Mouse (Mus musculus): ENCODE results near the gene Nrn1l.

Nrn1l gene

DNA sequence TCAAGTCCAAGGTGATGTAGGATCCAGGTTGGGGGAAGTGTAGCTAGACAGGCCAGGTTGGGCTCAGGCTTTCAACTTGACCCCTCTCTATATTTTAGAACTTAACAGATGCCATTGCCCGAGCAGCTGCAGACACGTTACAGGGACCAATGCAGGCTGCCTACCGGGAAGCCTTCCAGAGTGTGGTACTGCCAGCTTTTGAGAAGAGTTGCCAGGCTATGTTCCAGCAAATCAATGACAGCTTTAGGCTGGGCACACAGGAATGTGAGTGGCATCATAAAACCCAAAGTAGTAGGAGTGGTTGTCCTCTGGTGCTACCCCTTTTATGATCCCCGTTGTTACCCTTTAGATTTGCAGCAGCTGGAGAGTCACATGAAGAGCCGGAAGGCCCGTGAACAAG lies 2.5 kb upstream of the Nrn1l start:
- no peak for DNase-seq (ENCODE audit: low spot score in 2 of 2)

DNA sequence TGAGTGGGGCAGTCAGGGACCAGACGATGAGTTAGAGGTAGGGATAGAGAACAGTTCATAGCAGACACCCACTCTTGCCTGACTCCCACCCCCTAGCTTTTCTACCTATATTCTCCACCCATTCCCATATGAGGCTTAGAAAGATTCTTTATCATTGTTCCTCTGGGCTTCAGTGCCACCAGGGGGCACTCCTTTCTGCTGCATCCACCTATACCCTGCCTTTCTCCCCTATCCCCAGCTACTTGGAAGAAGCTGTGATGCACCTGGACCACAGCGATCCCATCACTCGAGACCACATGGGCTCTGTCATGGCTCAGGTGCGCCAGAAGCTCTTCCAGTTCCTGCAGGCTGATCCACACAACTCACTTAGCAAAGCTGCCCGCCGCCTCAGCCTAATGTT lies 935 bp upstream of the Nrn1l start:
- DNase-seq (ENCODE audit: low spot score in 2 of 2): no peak

DNA sequence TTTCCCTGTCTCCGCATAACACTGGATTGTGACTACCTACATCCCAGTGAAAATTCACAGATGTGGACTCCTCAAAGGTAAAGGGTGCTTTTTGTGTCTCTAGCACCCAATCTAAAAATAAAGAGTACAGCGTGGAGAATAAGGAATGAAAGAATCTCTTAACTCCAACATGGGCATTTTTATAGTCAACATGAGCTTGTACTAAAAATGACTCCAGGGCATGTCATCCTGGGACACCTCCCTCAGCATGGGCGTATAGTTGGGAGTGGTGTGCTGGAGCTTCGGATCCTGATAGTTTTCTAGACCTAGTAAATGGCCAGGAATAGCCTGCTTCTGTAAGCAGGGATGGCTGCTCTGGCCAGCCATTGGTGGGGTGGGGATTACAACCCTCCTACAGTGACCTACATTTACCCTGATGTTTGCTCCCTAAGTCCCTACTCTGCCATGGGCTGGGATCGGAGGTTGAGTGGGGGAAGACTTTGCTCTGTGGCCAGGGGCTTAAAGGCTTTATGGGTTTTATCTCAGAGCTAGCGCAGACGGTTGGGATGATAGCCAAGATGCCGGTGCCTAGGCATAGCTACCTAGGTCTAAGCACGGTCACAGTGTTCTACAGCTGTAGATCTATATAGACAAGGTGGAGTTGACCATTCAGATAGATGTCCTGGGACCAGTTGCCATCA lies 4.6 kb downstream of the Nrn1l start:
- no peak for DNase-seq (ENCODE audit: low spot score in 2 of 2)

DNA sequence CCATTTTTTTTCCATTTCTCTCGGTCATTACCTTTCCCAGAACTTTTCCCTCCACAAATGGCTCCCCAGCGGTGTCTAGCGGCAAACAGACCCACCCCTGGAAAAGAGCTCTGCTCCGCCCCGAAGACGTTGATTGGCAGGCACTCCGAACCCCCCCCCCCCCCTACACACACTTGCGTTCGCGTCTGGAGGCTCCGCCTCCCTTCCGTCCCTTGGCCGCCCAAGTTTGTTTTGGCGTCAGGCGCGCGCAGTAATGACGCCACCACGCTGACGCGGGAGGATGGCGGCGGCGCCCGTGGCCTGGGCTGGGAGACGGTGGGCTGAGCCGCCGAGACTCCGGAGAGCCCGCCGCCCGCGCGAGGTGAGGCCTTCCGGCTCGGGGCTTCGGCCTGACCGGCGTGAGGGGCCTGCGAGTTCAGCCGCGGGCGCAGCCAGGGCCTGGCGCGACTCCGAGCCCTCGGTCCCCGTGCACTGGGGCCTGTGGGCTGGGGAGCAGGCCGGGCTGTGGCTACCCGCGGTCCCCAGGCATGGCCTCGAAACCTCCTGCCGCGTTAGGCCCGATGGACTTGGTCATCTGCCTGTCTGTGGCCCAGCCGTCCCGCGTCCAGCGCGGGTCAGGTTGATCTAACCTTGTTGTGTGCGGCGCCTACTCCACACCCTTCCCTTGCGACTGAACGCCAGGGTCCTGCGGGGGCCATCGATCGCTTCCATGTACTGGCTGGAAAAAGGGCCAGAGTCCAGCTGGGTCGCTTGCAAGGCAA lies 7.0 kb downstream of the Nrn1l start, which contains the start of gene Pskh1:
Gene Pskh1 (plus strand): TSS at position 262 of the 761 bp plus-strand sequence.
- DNase-seq (ENCODE audit: low spot score in 2 of 2): peak; percentile 89 to 95

DNA sequence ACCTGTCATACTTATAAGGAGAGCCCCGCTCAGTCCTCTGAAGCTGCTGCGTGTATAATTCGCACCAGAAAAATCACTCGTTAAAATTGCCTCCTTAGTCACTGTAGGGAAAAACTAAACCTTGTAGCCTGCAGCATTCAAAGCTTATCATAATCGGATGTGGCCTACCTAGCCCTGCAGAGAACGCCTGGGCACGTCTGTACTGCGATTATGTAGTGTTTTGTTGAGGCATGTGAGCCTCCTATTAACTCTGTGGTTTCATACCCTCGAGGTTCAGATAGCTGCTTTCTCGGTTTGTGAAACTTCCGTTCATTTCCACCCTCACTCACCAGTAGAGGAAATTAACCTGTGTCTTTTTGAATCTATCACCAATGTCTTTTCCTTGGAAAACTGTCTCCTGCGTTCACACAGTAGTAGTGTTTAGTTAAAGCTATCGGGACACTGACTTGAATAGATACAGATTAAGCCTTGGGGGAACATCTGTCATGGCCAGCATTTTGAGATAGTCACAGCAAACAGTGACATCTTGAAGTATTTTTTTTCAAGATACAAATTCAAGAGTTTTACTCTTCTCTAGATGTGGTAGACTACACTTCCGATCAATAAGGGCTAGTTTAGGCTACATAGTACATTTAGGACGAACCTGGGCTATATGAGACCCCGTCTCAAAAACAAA lies 7.7 kb downstream of the Nrn1l start:
- DNase-seq (ENCODE audit: low spot score in 2 of 2): no peak

DNA sequence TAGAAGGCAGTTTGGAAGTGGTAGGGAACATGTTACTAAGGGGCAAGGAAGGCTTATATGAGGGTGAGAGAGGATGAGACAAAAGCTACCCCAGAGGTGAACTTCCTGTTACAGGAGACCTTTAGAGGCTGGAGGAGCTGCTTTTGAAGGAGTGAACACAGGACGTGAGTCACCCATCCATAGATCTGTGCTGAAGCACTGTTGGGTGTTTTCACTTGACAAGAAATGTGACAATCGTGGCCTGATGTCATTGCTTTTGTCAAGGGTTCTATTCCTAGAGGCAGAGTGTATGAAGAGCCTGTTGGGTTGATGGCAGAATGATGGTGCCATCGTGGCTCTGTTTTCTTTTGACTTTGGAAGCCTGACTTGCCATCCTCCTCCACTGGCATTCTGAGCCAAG lies 26.0 kb downstream of the Nrn1l start:
- no peak for DNase-seq (ENCODE audit: low spot score in 2 of 2)

DNA sequence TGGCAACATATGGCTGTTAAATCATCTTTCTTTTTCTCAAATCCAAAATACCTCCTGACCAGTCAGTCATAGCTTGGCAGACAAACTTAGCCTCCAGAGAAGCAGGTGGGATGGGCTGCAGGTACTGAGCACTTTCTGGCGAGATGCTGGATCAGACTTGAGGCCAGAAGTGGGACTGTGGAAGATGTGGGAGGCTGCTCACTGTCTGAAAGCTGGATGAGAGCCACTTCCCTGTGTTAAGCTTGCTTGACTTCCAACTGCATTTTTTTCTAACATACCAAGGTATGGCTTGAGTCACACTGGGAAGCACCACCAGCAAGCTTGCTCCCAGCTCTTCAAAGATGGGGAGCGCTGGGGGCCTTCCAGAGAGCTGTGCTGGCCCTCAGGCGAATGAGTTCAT lies 31.8 kb downstream of the Nrn1l start:
- DNase-seq (ENCODE audit: low spot score in 2 of 2): no peak

DNA sequence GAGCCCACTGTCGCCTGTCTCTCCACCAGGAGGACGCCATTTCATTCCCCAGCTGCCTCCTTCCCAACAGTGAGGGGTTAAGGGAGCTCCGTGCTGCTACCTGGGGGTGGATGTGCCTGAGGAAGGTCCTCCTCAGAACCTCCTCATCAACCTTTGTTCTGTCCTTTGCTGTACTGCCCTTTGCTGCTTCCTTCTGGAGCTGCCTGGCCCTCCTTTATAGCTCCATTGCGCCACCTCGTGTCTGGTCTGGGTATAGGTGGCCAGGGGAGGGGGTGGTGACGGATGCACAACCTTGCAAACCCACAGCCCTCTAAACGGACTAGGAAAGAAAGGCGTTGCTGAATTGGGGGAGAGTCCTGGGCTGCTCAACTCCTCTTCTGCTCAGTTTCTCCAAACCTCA lies 37.2 kb downstream of the Nrn1l start:
- DNase-seq (ENCODE audit: low spot score in 2 of 2): peak; percentile 87 to 98

DNA sequence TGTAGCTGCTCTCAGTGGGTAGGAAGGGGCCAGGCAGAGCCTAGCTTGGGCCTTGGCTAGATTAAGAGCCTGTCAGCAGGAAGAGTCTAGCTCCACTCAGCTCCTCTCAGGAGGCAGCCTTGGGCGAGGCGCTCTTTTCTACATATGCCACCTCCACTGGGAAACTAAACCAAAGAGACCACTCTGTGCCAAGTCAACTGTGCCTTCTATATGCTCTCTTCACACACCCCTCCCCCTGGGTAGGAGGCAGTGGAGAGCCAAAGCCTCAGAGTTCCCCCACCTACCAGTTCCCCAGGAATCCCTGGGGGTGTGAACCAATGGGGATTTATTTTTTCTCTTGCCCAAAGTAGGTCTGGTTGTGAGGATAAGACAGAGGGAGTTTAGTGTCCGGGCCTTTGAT lies 37.9 kb downstream of the Nrn1l start:
- DNase-seq (ENCODE audit: low spot score in 2 of 2): no peak

DNA sequence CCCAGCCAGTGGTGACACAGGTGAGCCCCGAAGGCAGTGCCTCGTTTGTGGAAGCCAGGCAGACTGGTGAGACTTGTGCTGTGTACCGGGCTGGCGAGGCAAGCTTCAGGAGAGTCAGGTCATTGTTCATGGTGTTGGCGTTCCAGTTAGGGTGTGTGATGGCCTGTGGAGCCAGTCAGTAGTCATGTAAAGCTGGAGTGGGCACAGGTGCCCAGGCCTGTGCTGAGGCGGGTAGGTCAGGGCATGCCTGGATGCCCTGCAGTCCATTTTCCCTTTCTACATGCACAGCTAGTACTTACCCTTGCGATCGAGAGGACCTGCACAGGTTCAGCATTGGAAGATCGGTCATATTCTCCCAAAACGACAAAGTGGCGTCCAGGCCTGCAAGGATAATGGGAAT lies 39.2 kb downstream of the Nrn1l start:
- peak in 1 of 2 experiments; percentile 61 for DNase-seq (ENCODE audit: low spot score in 2 of 2)

DNA sequence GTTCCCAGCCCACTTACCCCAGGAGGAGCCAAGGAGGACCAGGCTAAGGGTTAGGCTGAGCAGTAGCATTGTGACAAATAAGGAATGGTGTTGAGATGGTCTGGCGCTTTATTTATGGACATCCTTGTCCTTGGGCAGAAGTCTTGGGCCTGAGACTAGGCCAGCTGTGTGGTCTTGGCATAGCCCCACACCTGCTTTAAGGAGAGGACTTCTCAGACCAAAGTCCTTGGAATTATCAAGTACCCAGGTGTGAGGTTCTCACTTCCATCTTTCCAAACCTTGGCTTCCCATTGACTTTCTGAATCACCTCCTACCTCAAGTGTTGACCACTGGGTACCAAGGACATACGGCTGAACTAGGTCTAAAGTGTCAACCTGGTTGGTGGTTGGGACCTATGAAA lies 40.4 kb downstream of the Nrn1l start, which contains the start of gene Ctrl:
Gene Ctrl (minus strand): TSS at position 101 of the 400 bp plus-strand sequence.
- DNase-seq (ENCODE audit: low spot score in 2 of 2): no peak

DNA sequence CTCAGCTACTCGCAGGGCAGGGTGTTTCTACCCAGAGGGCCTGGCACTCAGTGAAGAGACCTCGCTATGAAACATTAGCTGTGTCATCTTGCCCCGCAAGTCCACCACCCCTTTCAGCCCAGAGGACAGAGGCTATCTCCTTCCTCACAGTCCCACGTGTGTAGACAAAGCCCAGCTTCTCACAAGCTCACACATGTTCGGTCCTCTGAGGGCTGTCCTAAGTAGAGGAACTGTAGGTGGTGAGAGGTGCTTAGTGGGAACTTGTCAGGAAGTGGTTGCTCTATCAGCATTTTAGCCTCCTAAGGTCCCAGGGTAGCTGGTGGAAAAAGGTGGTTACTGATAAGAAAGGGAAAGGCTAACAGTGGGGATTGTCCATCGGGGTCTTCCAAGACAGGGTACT lies 41.7 kb downstream of the Nrn1l start:
- DNase-seq (ENCODE audit: low spot score in 2 of 2): no peak

DNA sequence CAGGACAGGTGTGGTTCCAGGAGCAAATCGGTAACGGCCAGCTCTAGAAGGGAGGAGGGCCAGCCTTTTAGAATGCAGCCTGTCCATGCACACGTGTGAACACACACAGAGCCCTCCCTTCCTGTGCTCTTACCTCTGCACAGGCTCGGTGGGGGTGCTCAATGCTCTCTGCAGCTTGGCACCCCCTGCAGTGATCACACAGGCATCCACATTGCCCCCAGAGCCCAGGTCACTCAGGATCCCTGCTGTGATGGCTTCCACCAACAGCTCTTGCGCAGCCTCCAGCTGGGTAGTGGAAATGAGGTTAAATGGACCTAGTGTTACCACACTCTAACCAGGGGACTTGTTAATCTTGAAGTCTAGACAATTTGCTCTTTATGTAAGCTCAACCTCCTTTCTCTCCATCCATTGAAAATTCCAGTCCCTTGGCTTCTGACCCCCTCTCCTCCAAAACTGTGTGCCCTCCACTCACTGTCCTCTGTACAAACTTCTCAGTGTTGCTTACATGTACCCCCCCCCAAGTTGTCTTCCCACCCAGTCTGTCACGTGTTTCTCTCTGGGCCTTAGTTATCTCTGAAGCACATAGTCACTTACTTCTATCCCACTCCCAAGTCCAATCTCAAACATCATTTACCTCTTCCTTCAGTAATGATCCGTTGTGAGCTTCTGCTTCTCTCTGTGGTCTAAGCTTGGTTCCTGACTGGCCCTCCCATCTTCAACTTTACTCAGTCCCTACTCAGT lies 42.7 kb downstream of the Nrn1l start:
- peak in 1 of 2 experiments; percentile 60 for DNase-seq (ENCODE audit: low spot score in 2 of 2)

DNA sequence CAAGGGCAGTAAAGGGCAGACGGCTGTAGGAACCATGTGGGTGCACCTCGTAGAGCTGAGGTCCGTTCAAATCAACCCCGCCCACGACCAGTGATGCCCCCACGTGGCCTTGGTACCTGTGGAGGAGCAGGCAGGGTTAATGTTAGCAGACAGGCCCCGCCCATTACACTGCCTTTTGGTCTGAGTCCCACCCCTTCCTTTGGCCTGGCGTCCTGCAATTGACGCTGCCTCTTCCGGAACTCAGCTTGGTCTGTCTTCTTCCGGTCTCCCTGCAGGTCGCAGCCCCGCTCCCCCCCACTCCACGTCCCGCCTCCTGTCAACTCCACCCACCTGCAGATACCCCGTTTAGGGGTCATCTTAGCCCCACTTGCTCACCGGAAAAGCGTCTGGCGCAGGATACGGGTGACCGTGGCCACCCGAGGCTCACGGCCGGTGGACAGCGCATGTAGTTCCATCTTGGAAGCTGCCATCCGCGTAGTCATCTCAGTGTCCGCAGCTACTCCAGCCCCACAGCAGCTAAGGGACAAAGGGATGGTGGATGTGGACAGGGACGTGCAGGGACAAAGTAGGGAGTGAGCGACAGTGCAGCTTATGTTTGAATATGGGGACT lies 43.6 kb downstream of the Nrn1l start:
- DNase-seq (ENCODE audit: low spot score in 2 of 2): peak; percentile 83 to 89

DNA sequence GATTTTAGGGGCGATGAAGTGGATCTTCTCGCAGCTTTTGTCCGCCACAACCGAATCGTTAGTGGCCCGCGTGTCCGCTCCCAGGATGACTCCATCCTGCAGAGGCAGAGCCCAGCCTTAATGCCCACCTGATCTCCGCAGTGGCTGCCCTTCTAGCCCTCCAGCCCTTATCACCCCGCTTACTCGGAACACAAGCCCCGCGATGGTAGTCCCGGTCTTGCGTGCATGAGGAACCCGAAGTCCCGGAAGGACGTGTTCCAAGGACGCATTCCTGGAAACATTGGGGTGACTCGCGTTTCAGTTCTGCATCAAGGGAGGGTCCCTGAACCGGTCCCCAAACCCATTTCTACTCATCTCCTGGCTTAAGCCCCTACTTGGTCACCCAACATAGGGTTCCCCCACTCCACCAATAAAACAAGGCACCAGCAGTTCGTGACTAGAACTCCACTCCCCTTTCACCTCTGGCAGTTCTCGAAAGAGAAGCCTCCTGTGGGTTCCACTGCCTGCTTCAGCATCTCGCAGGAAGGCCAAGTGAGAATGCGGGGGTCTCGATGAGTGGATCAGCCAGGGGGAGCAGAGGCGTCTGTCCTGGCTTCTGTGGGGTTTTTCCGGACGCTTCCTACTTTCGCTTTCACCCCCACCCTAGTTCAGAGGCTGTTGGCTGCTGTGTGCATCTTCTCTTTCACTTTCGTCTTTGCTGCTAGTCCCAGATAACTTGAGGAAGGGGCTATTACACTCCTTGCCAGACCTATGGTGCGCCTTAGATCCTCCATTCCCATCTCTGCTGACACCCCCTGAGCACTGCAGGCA lies 44.3 kb downstream of the Nrn1l start:
- DNase-seq (ENCODE audit: low spot score in 2 of 2): peak; percentile 44 to 75

DNA sequence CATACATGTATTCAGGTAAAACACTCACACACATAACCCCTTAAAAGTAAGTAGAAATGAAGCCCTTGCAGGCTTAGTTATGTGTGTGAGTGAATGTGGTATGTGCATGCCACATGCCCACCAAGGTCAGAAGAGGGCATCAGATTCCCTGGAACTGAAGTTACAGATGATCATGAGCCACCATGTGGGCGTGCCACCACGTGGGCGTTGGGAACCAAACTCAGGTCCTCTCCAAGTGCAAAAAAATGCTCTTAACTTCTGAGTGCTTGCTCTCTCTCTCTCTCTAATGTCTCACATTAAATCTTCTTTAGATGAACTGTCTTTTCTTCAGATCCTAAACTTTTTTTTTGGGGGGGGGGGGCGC lies 44.9 kb downstream of the Nrn1l start, which contains the start of gene Psmb10:
Gene Psmb10 (minus strand): TSS at position 139 of the 364 bp plus-strand sequence.
- DNase-seq (ENCODE audit: low spot score in 2 of 2): no peak

DNA sequence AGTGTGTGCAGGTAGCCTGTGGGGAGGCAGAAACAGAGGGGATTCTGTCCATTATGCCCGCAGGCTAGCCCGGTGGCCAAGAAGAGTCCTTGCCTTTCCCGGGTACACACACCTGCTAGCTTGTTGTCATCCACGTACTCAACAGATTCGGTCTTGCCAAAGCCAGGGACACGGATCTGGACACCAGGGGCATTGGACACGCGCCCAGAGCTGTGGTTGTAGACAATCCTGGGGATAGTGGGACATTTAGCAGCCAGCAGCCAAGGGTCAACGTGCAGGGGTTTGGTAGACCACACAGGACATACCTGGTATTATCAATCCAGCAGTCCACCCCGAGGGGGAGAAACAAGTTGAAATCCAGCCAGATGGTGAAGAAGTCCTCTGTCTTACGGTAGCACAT lies 48.7 kb downstream of the Nrn1l start:
- DNase-seq (ENCODE audit: low spot score in 2 of 2): no peak

DNA sequence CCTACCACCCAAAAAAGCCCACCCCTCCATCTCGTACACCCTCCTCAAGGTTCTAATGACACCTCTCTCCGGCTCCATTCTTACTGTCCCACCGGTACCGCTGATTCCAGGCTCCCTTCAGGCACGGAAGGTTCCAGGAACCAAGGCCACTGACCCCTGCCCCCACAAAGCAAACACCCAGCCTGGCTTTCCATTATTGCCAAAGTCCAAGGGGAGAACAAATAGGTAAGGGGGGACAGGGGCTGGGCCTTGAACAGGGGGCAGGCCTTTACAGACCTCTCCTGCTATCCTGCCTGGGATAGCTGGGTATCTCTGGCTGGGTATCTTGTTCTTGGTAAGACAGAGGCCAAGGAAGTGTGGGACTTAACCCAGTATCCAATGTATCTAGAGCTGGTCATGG lies 49.2 kb downstream of the Nrn1l start:
- no peak for DNase-seq (ENCODE audit: low spot score in 2 of 2)

DNA sequence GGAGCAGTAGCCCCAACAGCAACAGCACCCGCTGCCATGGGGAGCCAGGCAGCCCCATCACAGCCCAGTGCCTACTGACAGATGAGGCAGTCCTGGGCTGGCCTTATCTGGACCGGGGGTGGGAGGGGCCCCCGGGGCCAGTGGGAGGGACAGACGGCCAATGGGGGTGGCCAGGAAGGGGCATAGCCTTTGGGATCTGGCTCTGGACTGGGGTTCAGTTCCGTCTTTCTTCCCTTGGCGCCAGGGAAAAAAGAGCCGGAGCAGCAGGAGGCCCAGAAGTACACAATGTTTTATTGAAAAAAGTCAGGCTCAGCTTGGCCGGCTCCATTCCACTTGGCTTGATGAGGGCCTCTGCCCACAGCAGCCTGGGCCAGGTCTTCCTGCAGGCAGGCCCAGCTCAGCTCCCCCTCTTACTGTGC lies 50.0 kb downstream of the Nrn1l start, which contains the start of gene Lcat:
Gene Lcat (minus strand): TSS at position 62 of the 419 bp plus-strand sequence.
- no peak for DNase-seq (ENCODE audit: low spot score in 2 of 2)
